Mouse (Mus musculus): ENCODE results near the gene Clstn3.

GRCm38 (mm10) chr6:124430784-124431495 is 33.7 kb downstream of the Clstn3 start:
- TF ChIP-seq CTCF (IDR thresholded peaks at IDR 0.05; ENCODE audit: low read depth, low read length) (no peak), POLR2A (IDR thresholded peaks at IDR 0.05; ENCODE audit: extremely low read depth, insufficient read depth, low read length) (no peak)

All from liver, adult 2 months (tissue).